In genomic region chr19:38124401-38125218, GRCm38 (mm10) we compare ENCODE assay signal across 8 mouse cellular contexts. TPM values are rescaled to one million over a fixed set of nuclear protein-coding genes. Genes with fewer than 3 reads are reported as not detected.
DNase-seq lines count a peak whose midpoint lies in the region; ATAC-seq and TF ChIP-seq lines count a peak whose summit lies in the region.

No protein-coding gene starts in this region.

- no peak for TF ChIP-seq CTCF in cortical plate, adult 2 months (IDR thresholded peaks at IDR 0.05; ENCODE audit: extremely low read depth, insufficient read depth, low read length)
- TF ChIP-seq CTCF in lung, adult 2 months (IDR thresholded peaks at IDR 0.05; ENCODE audit: insufficient read depth, low read length) = no peak

- H3K27me3 ChIP-seq in intestine, embryonic 14.5 days (replicated peaks; ENCODE audit: control insufficient read depth, insufficient read depth, low read length) = peaks cover 7% of the 10 kb centered on the region

- TF ChIP-seq POLR2A in cortical plate, adult 2 months (IDR thresholded peaks at IDR 0.05; ENCODE audit: extremely low read depth, insufficient read depth, low read length) = no peak
- no peak for TF ChIP-seq POLR2A in lung, adult 2 months (IDR thresholded peaks at IDR 0.05; ENCODE audit: borderline replicate concordance, extremely low read depth, low read depth, low read length)

- no peak overlapping the region for H3K27ac ChIP-seq in cortical plate, adult 2 months (ENCODE audit: insufficient read depth, low read length)
- peak overlapping the region; percentile 1; the same call in 1 of the 2 replicates for H3K27ac ChIP-seq in intestine, embryonic 14.5 days (ENCODE audit: low read depth)

- ATAC-seq in intestine, embryonic 14.5 days (replicated peaks; ENCODE audit: low FRiP score, low TSS enrichment, low read depth) = peak; percentile 86
- no peak for ATAC-seq in megakaryocyte-erythroid progenitor cell, adult 5-6 weeks (replicated peaks; ENCODE audit: low FRiP score, low TSS enrichment, poor library complexity, severe bottlenecking)

- H3K4me2 ChIP-seq in intestine, embryonic 14.5 days (ENCODE audit: low read length) = peak overlapping the region; percentile 66

- no peaks in the 10 kb centered on the region for H3K9me3 ChIP-seq in intestine, embryonic 14.5 days (ENCODE audit: control insufficient read depth, low read length)

- peak overlapping the region; percentile 27 for H3K9ac ChIP-seq in intestine, embryonic 14.5 days (ENCODE audit: low read length)

- 1% methylated on average over 59 of the region's 77 CpGs for WGBS in intestine, embryonic 14.5 days
- WGBS in lung, adult 2 months = 2% methylated on average over 70 of the region's 77 CpGs

- no peaks in the 10 kb centered on the region for H3K4me1 ChIP-seq in cortical plate, adult 2 months (ENCODE audit: control insufficient read depth, insufficient read depth, low read length)
- no peaks in the 10 kb centered on the region for H3K4me1 ChIP-seq in intestine, embryonic 14.5 days (replicated peaks; ENCODE audit: control insufficient read depth, insufficient read depth, low read length)
- H3K4me1 ChIP-seq in lung, adult 2 months (ENCODE audit: control insufficient read depth, insufficient read depth, low read length) = no peaks in the 10 kb centered on the region

- intact Hi-C loops in gastrocnemius, postnatal 36 days (cut with DNase I) = no loop called here

- peak overlapping the region; percentile 38 for H3K4me3 ChIP-seq in cortical plate, adult 2 months (ENCODE audit: insufficient read depth, low read length)
- peak overlapping the region; percentile 46 for H3K4me3 ChIP-seq in intestine, embryonic 14.5 days (ENCODE audit: low read depth, low read length)
- H3K4me3 ChIP-seq in lung, adult 2 months (replicated peaks; ENCODE audit: extremely low read depth, low read depth, low read length) = peak overlapping the region; percentile 46

- no peaks in the 10 kb centered on the region for H3K36me3 ChIP-seq in intestine, embryonic 14.5 days (ENCODE audit: control insufficient read depth, insufficient read depth, low read length)

- peak; percentile 11 to 27 for DNase-seq in cerebellum, postnatal 14 days
- no peak for DNase-seq in cerebellum, adult 9-11 months
- peak; percentile 20 to 24 for DNase-seq in gastrocnemius, postnatal 36 days
- DNase-seq in intestine, embryonic 14.5 days (ENCODE audit: low spot score) = peak; percentile 82
- DNase-seq in lung, adult 2 months = peak; percentile 22
- DNase-seq in ovary, postnatal 36 days (ENCODE audit: low spot score) = peak; percentile 31

RNA-seq across cellular contexts. Expression of gene Rbp4, which starts 0.5 kb away (rescaled TPM):
- polyA plus RNA-seq in cortical plate, adult 2 months (2012; rRNA removed) = 33.6 and 35.8 TPM in 2 replicates
- 1 to 10 TPM; 1.6 to 2.3 TPM for total RNA-seq in gastrocnemius, postnatal 36 days (2021)
- polyA plus RNA-seq in intestine, embryonic 14.5 days (2014; fragmentation: Nextera tagmentation; extraction: Ambion mirVana) = 79.7 and 96.6 TPM in 2 replicates
- 38.3 and 40.4 TPM in 2 replicates for polyA plus RNA-seq in lung, adult 2 months (2012; rRNA removed)
- total RNA-seq in megakaryocyte-erythroid progenitor cell, adult 5-6 weeks (2014; fragmentation: Nextera tagmentation) = not detected in 2 replicates
- not detected in 2 replicates for total RNA-seq in megakaryocyte-erythroid progenitor cell, adult 5-6 weeks (2017)

RNA-seq across cellular contexts. Expression of gene Pde6c, which starts 8.0 kb away (rescaled TPM):
- polyA plus RNA-seq in cortical plate, adult 2 months (2012; rRNA removed) = 0.21 and 0.34 TPM in 2 replicates
- not detected for total RNA-seq in gastrocnemius, postnatal 36 days (2021)
- 0.08 and 0.15 TPM in 2 replicates for polyA plus RNA-seq in intestine, embryonic 14.5 days (2014; fragmentation: Nextera tagmentation; extraction: Ambion mirVana)
- not detected in 2 replicates for polyA plus RNA-seq in lung, adult 2 months (2012; rRNA removed)
- not detected in 2 replicates for total RNA-seq in megakaryocyte-erythroid progenitor cell, adult 5-6 weeks (2014; fragmentation: Nextera tagmentation)
- total RNA-seq in megakaryocyte-erythroid progenitor cell, adult 5-6 weeks (2017) = not detected in 2 replicates

RNA-seq across cellular contexts. Expression of gene Ffar4, which starts 27.7 kb away (rescaled TPM):
- 0.11 TPM in 1 of 2 replicates, not detected in the other for polyA plus RNA-seq in cortical plate, adult 2 months (2012; rRNA removed)
- not detected for total RNA-seq in gastrocnemius, postnatal 36 days (2021)
- 7.0 and 10.4 TPM in 2 replicates for polyA plus RNA-seq in intestine, embryonic 14.5 days (2014; fragmentation: Nextera tagmentation; extraction: Ambion mirVana)
- polyA plus RNA-seq in lung, adult 2 months (2012; rRNA removed) = 21.8 and 27.8 TPM in 2 replicates
- not detected in 2 replicates for total RNA-seq in megakaryocyte-erythroid progenitor cell, adult 5-6 weeks (2014; fragmentation: Nextera tagmentation)
- total RNA-seq in megakaryocyte-erythroid progenitor cell, adult 5-6 weeks (2017) = not detected in 2 replicates
